Mouse (Mus musculus) MEL (cell line): Measurements from ENCODE around the gene Ptrh2. TPM values are rescaled to one million over a fixed set of nuclear protein-coding genes. Genes with fewer than 3 reads are reported as not detected.

ENCODE experiments used
- DNase-seq: peaks from one replicate; pipeline ENCODE4 v3.0.0; 2011; ENCODE audit warnings: low read depth, low spot score
- H3K27ac ChIP-seq: 2 replicates; pipeline ENCODE4 v1.5.1; 2012; ENCODE audit warnings: low read depth, mild to moderate bottlenecking, control low read depth, low read length, moderate library complexity; ENCODE audit not compliant: control insufficient read depth
- H3K27me3 ChIP-seq, 2 experiments: fragments of 150-350 bp in 1 of 2; sonication (generic) in 1 of 2; 2 replicates each; pipeline ENCODE4 v1.6.1; 2012; ENCODE audit warnings: low read length in 2 of 2, mild to moderate bottlenecking in 2 of 2, improper control_type of control experiment in 1 of 2, moderate library complexity in 1 of 2; ENCODE audit not compliant: insufficient read depth in 2 of 2, control insufficient read depth in 1 of 2
- H3K36me3 ChIP-seq, 2 experiments: 2 replicates each; pipeline ENCODE4 v1.6.1; 2012 to 2014; ENCODE audit warnings: low read length in 2 of 2, improper control_type of control experiment in 1 of 2, inconsistent platforms in 1 of 2, mild to moderate bottlenecking in 1 of 2; ENCODE audit not compliant: insufficient read depth in 2 of 2, control insufficient read depth in 1 of 2
- H3K4me1 ChIP-seq, 2 experiments: fragments of 150-350 bp in 1 of 2; sonication (generic) in 1 of 2; 2 replicates each; pipeline ENCODE4 v1.6.1; 2012; ENCODE audit warnings: low read length in 2 of 2, improper control_type of control experiment in 1 of 2, mild to moderate bottlenecking in 1 of 2; ENCODE audit not compliant: insufficient read depth in 2 of 2, control insufficient read depth in 1 of 2
- H3K4me3 ChIP-seq, 2 experiments: fragments of 150-350 bp in 1 of 2; sonication (generic) in 1 of 2; 2 replicates each; pipeline ENCODE4 v1.5.1; 2012; ENCODE audit warnings: low read depth in 2 of 2, low read length in 2 of 2, mild to moderate bottlenecking in 2 of 2, moderate library complexity in 2 of 2, control low read depth in 1 of 2, improper control_type of control experiment in 1 of 2; ENCODE audit not compliant: control insufficient read depth in 1 of 2, insufficient read depth in 1 of 2
- H3K79me2 ChIP-seq: 2 replicates; pipeline ENCODE4 v1.6.1; 2012; ENCODE audit warnings: mild to moderate bottlenecking, low read length, moderate library complexity; ENCODE audit not compliant: control insufficient read depth, poor library complexity, insufficient read depth
- H3K9ac ChIP-seq: 2 replicates; pipeline ENCODE4 v1.6.1; 2012; ENCODE audit warnings: low read depth, mild to moderate bottlenecking, control low read depth, low read length, moderate library complexity; ENCODE audit not compliant: control insufficient read depth, poor library complexity, severe bottlenecking
- H3K9me3 ChIP-seq: fragments of 150-350 bp; sonication (generic); replicated peaks from 2 replicates; pipeline ENCODE4 v1.6.1; 2012; ENCODE audit warnings: mild to moderate bottlenecking, low read length, improper control_type of control experiment, moderate library complexity; ENCODE audit not compliant: insufficient read depth
- CHD2 ChIP-seq: IDR thresholded peaks from 2 replicates; pipeline ENCODE4 v1.6.1; 2011; ENCODE audit warnings: low read length, improper control_type of control experiment
- EP300 ChIP-seq, 2 experiments: IDR thresholded peaks; 2 replicates each; pipeline ENCODE4 v1.6.1; 2011; ENCODE audit warnings: improper control_type of control experiment in 2 of 2, low read length in 2 of 2, low read depth in 1 of 2, mild to moderate bottlenecking in 1 of 2
- GABPA ChIP-seq: IDR thresholded peaks from 2 replicates; pipeline ENCODE4 v1.6.1; 2012; ENCODE audit warnings: low read depth, mild to moderate bottlenecking, inconsistent platforms, low read length, improper control_type of control experiment, moderate library complexity
- GATA1 ChIP-seq: IDR thresholded peaks from 2 replicates; pipeline ENCODE4 v1.6.1; 2011; ENCODE audit warnings: low read depth, low read length, improper control_type of control experiment
- HCFC1 ChIP-seq: IDR thresholded peaks from 2 replicates; pipeline ENCODE4 v1.6.1; 2012; ENCODE audit warnings: low read depth, mild to moderate bottlenecking, inconsistent platforms, low read length, improper control_type of control experiment, moderate library complexity
- JUND ChIP-seq: IDR thresholded peaks from 2 replicates; pipeline ENCODE4 v1.6.1; 2011; ENCODE audit warnings: low read depth, mild to moderate bottlenecking, improper control_type of control experiment, low read length
- KAT2A ChIP-seq: conservative IDR thresholded peaks from 2 replicates; pipeline ENCODE4 v1.6.1; 2012; ENCODE audit warnings: low read depth, low read length, improper control_type of control experiment, inconsistent platforms
- MEF2A ChIP-seq: IDR thresholded peaks from 2 replicates; pipeline ENCODE4 v1.6.1; 2014; ENCODE audit warnings: low read depth, mild to moderate bottlenecking, inconsistent platforms, low read length, improper control_type of control experiment; ENCODE audit not compliant: poor library complexity, insufficient replicate concordance, severe bottlenecking; ENCODE audit errors: extremely low read depth
- NRF1 ChIP-seq: IDR thresholded peaks from 2 replicates; pipeline ENCODE4 v1.6.1; 2014; ENCODE audit warnings: low read depth, mild to moderate bottlenecking, inconsistent platforms, low read length, improper control_type of control experiment, moderate library complexity; ENCODE audit not compliant: poor library complexity, insufficient read depth, severe bottlenecking
- POLR2AphosphoS5 ChIP-seq: IDR thresholded peaks from 2 replicates; pipeline ENCODE4 v1.6.1; 2012; ENCODE audit warnings: low read depth, borderline replicate concordance, mild to moderate bottlenecking, inconsistent platforms, low read length, moderate library complexity, mixed read lengths
- TAL1 ChIP-seq: IDR thresholded peaks from 2 replicates; pipeline ENCODE4 v1.6.1; 2012; ENCODE audit warnings: mild to moderate bottlenecking, inconsistent platforms, low read length, moderate library complexity, mixed read lengths
- TCF12 ChIP-seq: IDR thresholded peaks from 2 replicates; pipeline ENCODE4 v1.6.1; 2014; ENCODE audit warnings: low read depth, mild to moderate bottlenecking, inconsistent platforms, low read length, improper control_type of control experiment, moderate library complexity
- USF1 ChIP-seq: IDR thresholded peaks from 2 replicates; pipeline ENCODE4 v1.6.1; 2014; ENCODE audit warnings: low read depth, mild to moderate bottlenecking, inconsistent platforms, low read length, improper control_type of control experiment, moderate library complexity
- USF2 ChIP-seq, 2 experiments: IDR thresholded peaks; 2 replicates each; pipeline ENCODE4 v1.6.1; 2011 to 2012; ENCODE audit warnings: improper control_type of control experiment in 2 of 2, low read length in 2 of 2, borderline replicate concordance in 1 of 2, inconsistent platforms in 1 of 2, low read depth in 1 of 2, mild to moderate bottlenecking in 1 of 2; ENCODE audit not compliant: insufficient read depth in 1 of 2
- ZC3H11A ChIP-seq: IDR thresholded peaks from 2 replicates; pipeline ENCODE4 v1.6.1; 2012; ENCODE audit warnings: low read depth, mild to moderate bottlenecking, inconsistent platforms, low read length, improper control_type of control experiment
- ZKSCAN1 ChIP-seq: IDR thresholded peaks from 2 replicates; pipeline ENCODE4 v1.6.1; 2012; ENCODE audit warnings: low read depth, mild to moderate bottlenecking, inconsistent platforms, low read length, improper control_type of control experiment, moderate library complexity
- ZMIZ1 ChIP-seq: IDR thresholded peaks from 2 replicates; pipeline ENCODE4 v1.6.1; 2012; ENCODE audit warnings: low read depth, mild to moderate bottlenecking, inconsistent platforms, low read length, improper control_type of control experiment, moderate library complexity
- ZNF384 ChIP-seq: IDR thresholded peaks from 2 replicates; pipeline ENCODE4 v1.6.1; 2012; ENCODE audit warnings: low read depth, mild to moderate bottlenecking, inconsistent platforms, low read length, improper control_type of control experiment
- polyA plus RNA-seq, 2 experiments: library from polyadenylated mRNA; stranded (reverse) in 1 of 2; unstranded in 1 of 2; fragments of >175 nt in 1 of 2; fragments of >200 nt in 1 of 2; gene quantifications; 2 replicates each; pipeline versions ENCODE4 v1.2.1 to v1.2.4; 2012; ENCODE audit warnings: low replicate concordance in 2 of 2, low read depth in 1 of 2; ENCODE audit not compliant: insufficient read length in 2 of 2, insufficient read depth in 1 of 2, missing spikeins in 1 of 2
- total RNA-seq: library from RNA; depleted of rRNA; stranded (reverse); fragments of 300-350 nt; gene quantifications from 2 replicates; pipeline ENCODE4 v1.2.3, GENCODE M21; 2012

Gene Ptrh2
- total and polyA plus RNA-seq, 3 experiments: 30.0 to 40.3 TPM; not detected in 1

GRCm38 (mm10) chr11:86650676-86651075 is 33.1 kb upstream of the Ptrh2 start:
- H3K4me3 ChIP-seq: no peak overlapping the region
- H3K4me1 ChIP-seq: peaks cover 0 to 2% of the 10 kb centered on the region in 2 experiments; a peak in 1 of 4 replicates
- peaks cover 2 to 4% of the 10 kb centered on the region in 2 experiments; a peak in 3 of 4 replicates for H3K36me3 ChIP-seq
- DNase-seq: no peak
- no peaks in the 10 kb centered on the region for H3K27me3 ChIP-seq
- H3K27ac ChIP-seq: no peak overlapping the region
- H3K79me2 ChIP-seq: peaks cover 2% of the 10 kb centered on the region; the same call in 1 of the 2 replicates
- no peak overlapping the region for H3K9ac ChIP-seq
- H3K9me3 ChIP-seq: no peaks in the 10 kb centered on the region
- TF ChIP-seq KAT2A (no peak), TAL1 (no peak), ZNF384 (no peak), NRF1 (no peak), EP300 (IDR thresholded peaks at IDR 0.05; ENCODE audit: low read depth in 1 of 2, low read length in 2 of 2) (no peak), POLR2AphosphoS5 (no peak), MEF2A (no peak), TCF12 (no peak), GATA1 (no peak), ZKSCAN1 (no peak), ZMIZ1 (no peak), CHD2 (no peak), JUND (no peak), USF1 (no peak), USF2 (IDR thresholded peaks at IDR 0.05; ENCODE audit: borderline replicate concordance in 1 of 2, insufficient read depth in 1 of 2, low read depth in 1 of 2, low read length in 2 of 2) (no peak)

- H3K4me3 ChIP-seq: no peak overlapping the region
- peaks cover 4 to 17% of the 10 kb centered on the region in 2 experiments for H3K36me3 ChIP-seq
- no peak for DNase-seq
- H3K9me3 ChIP-seq: no peaks in the 10 kb centered on the region
- no peak overlapping the region for H3K9ac ChIP-seq
- no peak overlapping the region for H3K27ac ChIP-seq
- H3K79me2 ChIP-seq: no peaks in the 10 kb centered on the region; the same call in 1 of the 2 replicates
- H3K4me1 ChIP-seq: peaks cover 10 to 15% of the 10 kb centered on the region in 2 experiments
- TF ChIP-seq HCFC1: no peak
- no peak for TF ChIP-seq USF2 (IDR thresholded peaks at IDR 0.05; ENCODE audit: borderline replicate concordance in 1 of 2, insufficient read depth in 1 of 2, low read depth in 1 of 2, low read length in 2 of 2)
- TF ChIP-seq GABPA: no peak
- TF ChIP-seq CHD2: no peak
- no peak for TF ChIP-seq ZC3H11A
- no peak for TF ChIP-seq ZNF384
- no peaks in the 10 kb centered on the region for H3K27me3 ChIP-seq
These were observed 31.2 kb upstream of the Ptrh2 start for GRCm38 (mm10) chr11:86652578-86652979.
